Mouse (Mus musculus) megakaryocyte progenitor cell, adult 5-6 weeks (primary cell): Measurements from ENCODE around the gene Arl15. TPM values are rescaled to one million over a fixed set of nuclear protein-coding genes. Genes with fewer than 3 reads are reported as not detected.
A peak's percentile ranks its signal among the peaks of the same experiment; 100 is the strongest.

Experiments
- ATAC-seq: replicated peaks from 2 replicates; pipeline ENCODE4 v1.8.0; 2016; ENCODE audit warnings: mild to moderate bottlenecking, moderate TSS enrichment, inconsistent platforms; ENCODE audit not compliant: poor library complexity
- total RNA-seq, 2 experiments: library from RNA; stranded (forward) in 1 of 2; stranded (reverse) in 1 of 2; fragments of 157-497, 149-512 nt in 1 of 2; fragments of 200-1000 nt in 1 of 2; gene quantifications; 2 replicates each; pipeline versions ENCODE4 v1.2.3 to v1.2.4; 2015 to 2017

The Arl15 gene
- total RNA-seq, 2 experiments from 2014 or later = 14.9 to 17.5 TPM

GRCm38 (mm10) chr13:113799361-113799760 is 5.1 kb downstream of the Arl15 start:
- ATAC-seq = no peak

DNA sequence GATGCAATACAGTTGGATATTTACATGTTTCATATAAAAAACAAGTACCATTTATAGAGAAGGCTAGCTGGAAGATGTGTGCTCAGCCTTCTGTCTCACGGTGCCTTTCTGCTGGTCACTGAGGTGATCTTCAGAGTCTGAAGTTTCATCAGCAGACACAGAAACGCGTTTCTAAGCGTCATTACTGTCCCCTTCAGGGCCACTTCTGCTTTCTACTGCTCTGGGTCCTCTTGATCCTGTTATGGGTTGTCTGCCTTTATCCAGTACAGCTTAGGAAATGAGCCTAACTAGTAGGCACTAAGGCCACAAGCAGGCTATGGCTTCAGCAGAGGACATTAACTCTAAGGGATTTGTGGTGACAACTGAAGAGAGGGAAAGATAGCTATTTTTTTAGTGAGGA is 5.9 kb downstream of the Arl15 start:
- peak; percentile 76 for ATAC-seq

- no peak for ATAC-seq
These were observed 8.3 kb downstream of the Arl15 start for GRCm38 (mm10) chr13:113802571-113802970.

DNA sequence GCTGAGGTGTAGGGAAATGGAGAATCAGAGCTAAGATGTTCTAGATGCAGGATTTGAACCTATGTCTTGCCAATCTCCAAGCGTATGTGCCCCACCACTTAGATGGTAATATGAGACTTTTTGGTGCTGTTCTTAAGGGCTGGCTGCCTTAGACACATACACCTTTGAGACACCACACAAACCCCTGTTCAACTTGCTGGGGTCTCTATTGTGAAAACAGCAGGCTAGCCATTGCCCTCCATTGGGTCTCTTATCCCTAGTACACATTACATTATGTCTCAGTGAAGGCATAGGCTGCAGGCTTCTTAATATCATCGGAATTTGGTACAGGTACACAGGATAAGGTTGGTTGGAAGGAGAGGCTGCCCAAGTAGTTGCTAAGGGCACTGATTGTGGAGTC is 16.8 kb downstream of the Arl15 start:
- no peak for ATAC-seq

DNA sequence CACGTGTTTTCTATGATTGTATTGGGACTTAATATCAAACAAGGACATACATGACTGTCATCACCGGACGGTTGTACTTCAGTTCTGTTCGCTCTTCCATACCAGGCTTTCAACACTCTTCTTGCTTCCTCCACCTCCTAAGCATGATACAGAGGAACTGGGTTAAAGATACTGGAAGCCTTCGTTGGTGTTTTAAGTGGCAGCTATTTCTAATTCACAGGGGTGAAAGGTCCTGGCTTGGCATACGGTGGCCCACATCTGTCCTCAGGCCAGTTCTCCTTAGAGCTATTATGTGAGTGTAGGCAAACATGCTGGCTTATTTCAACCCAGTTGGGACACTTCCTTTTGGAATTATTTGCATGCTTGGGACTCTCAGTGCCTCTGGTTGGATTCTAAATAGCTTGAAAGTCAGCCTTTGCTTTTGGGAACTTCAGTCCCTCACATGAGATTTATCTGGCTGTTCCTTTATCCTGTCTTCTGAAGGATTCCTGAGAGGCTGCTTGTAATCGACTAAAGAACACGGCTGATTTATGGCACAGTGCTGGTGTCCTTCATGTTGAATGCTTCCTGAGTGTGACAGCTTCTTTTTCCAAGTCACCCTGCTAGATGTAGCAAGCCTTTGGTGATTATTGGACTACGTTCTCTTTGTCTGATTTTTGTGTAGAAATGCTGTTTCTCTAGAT is 17.7 kb downstream of the Arl15 start:
- ATAC-seq = no peak

GRCm38 (mm10) chr13:113812593-113812975 is 18.3 kb downstream of the Arl15 start:
- ATAC-seq = no peak

DNA sequence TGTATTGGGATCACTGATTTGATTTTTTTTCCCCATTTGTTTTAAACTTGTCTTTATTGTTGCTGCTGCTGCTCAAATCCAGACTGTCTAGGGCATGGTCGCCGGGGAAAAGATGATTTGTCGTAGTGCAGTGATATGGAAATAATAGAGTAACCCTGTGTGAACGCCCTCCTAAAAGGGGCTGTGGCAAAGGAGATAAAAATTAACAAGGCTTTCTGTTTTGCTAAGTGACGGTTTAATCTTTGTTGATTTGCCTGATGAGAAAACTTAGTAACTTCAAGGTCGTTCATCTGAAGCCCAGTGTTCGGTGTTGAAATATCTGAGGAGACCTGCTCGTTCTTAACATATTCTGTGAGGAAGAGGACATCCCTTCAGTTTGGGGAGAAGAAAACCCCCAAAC is 19.8 kb downstream of the Arl15 start:
- peak; percentile 68 for ATAC-seq

- no peak for ATAC-seq
These were observed 21.6 kb downstream of the Arl15 start for GRCm38 (mm10) chr13:113815697-113816420.

DNA sequence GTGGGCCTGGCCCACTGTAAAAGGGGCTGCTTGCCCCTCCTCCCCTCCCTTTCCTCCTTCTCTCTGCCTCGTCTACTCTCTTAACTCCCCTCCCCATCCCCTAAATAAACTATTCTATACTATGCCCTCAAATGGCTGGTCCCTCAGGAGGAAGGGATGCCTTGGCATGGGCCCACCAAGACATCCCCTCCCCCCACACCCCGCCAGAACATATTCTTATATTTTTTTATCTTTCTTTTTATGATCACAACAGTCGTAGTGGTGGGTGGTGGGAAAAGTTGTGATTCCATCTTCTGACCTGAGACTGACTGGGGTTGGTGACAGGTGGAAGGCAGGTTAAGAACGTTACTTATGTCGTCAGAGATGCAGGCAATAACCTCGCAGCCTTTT is 22.1 kb downstream of the Arl15 start:
- ATAC-seq = no peak

DNA sequence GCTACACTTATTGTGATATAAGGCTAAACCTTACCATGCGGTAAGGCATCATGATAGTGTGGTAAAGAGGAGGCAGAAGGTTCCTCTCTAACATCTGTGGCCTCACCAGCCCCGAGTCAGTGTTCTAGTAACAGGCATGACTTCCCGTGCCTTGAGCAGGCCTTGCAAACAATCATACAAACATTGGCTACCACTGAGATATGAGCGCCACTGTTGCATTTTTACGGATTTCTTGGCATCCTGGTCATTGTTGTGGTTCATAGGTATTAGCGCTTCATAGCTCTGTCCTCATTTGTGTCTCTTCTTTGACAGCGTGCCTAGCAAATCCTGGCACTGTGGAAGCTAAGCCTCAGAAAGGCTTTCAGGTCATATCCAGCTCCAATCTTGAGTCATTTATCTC is 24.7 kb downstream of the Arl15 start:
- ATAC-seq = no peak

- no peak for ATAC-seq
These were observed 25.9 kb downstream of the Arl15 start for GRCm38 (mm10) chr13:113820176-113820575.

DNA sequence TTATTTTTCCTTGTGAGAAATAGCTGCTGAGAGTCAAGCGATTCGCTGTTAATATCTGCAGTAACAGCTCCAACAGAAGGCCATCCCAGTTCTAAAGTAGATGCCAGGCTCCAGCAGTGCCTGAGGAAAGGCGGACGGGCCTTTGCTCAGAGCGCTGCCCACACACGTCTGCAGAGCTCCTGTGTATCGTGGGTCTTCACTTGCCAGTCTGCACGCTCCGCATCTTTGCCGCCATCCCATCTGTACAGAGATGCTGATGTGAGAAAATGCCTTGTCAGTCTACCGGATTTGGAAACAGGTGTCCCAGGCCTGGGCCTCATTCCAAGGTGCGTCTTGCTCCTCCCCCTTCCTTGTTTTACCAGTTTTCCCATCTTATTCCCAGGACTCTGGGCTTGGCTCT is 27.6 kb downstream of the Arl15 start:
- no peak for ATAC-seq

GRCm38 (mm10) chr13:113824027-113824426 is 29.7 kb downstream of the Arl15 start:
- no peak for ATAC-seq

DNA sequence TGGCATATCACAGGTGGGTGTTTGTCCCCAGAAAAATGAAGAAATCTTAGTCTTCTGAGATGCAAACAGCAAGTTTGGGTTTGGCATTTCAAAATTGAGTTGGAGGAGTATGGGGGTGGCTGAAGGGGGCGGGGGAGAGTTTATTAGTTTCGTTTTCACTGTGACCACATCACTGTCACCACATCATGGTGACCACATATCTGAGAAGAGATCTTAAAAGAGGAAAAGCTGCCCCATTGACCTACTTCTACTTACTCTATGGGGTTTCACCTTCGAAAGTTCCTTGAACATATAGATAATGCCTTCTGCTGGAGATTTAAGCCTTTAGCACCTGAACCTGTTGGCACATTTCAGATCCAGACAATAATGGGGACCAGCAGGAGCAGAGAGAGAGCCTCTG is 34.3 kb downstream of the Arl15 start:
- peak; percentile 84 for ATAC-seq

GRCm38 (mm10) chr13:113829079-113829478 is 34.8 kb downstream of the Arl15 start:
- ATAC-seq = peak; percentile 87

DNA sequence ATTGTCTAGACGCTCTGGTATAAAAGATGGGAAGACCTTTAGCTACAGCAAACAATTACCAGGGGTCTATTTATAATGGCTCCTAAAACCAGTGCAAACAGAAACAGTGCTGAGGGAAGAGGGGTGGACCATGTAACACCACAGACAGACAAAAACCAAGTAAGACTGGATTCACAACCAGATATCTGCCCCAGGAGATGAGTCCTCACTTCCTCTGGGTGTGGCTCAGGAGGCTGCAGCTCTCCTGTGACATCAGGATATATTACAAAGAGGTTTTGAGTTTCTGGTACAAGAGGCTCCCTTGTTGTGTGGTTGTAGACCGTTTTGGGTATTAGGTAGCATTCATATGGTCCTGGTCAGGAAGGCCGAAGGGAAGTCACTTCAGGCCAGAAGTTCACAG is 36.5 kb downstream of the Arl15 start:
- ATAC-seq = no peak

GRCm38 (mm10) chr13:113832947-113833346 is 38.6 kb downstream of the Arl15 start:
- no peak for ATAC-seq

DNA sequence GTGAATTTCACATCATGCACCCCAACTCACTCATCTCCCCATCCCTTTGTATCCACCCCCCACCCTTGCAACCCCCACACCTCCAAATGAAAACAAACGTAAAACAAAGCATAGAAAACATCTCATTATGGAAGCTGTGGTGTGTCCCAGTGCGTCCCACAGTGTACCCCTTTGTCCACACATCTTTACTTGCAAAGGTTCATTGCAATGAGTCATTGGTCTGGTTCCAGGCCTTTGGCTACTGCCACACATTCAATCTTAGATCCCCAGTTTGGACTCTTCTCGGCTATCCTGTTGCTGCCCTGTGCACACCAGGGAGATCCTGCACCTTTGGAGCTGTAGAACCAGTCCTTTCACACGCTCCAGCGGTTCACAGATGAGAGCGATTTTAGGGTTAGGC is 41.6 kb downstream of the Arl15 start:
- no peak for ATAC-seq

DNA sequence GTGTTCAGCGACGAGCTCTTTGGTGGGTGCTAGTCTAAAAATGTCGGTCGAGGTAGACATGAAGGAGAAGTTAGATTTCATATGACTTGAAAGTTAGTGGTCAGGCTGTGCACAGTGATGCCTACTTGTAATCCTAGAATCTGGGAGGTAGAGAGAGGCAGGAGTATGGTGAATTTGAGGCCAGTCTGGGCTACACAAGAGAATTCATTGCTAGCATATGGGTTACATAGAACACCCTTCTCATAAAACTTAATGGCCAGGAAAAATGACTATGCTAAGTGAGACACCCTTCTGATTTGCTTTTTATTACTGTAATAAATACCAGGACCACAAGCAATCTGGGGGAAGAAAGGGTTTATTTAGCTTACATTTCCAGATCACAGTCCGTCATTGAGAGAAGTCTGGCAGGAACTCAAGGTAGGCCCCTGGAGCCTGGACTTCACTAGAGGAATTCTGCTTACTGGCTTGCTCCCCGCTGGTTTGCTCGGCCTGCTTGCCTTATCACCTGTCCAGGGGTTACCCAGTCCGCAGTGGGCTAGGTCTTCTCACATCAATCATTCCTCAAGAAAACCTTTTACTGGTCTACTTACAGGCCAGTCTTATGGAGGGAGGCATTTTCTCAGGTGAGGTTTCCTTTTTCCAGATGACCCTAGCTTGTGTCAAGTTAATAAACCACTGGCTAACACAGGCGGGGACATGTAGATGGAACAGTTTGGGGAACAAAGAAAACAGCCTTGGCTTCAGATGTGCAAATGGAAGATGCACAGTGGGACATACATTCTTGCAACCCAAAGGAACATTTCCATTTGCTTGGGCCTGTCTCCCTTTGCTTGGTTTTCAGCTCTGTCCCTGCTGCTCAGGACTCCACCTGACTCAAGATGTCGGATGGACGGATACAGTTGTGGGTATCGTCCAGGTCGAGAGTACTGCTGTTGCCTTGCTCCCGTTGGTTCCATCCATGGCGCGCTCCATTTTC is 44.6 kb downstream of the Arl15 start:
- no peak for ATAC-seq

GRCm38 (mm10) chr13:113840421-113840820 is 46.1 kb downstream of the Arl15 start:
- ATAC-seq = no peak
